Mouse (Mus musculus) liver, embryonic 14.5 days (tissue): ENCODE measurements around the gene Agap1. TPM values are rescaled to one million over a fixed set of nuclear protein-coding genes. Genes with fewer than 3 reads are reported as not detected.

Experiments used
- ATAC-seq: fragments of 200-750 bp; cut with Nextera tagmentation; 2 replicates; pipeline ENCODE4 v1.8.0; 2017; ENCODE audit warnings: moderate number of reproducible peaks, mild to moderate bottlenecking, moderate library complexity; ENCODE audit not compliant: insufficient read depth
- DNase-seq, 3 experiments: peaks; one replicate each; pipeline ENCODE4 v3.0.0-alpha.2; 2012 to 2013; ENCODE audit warnings: low read depth in 3 of 3, low spot score in 3 of 3
- H3K27ac ChIP-seq: fragments of 300-500 bp; sonication (generic); 2 replicates; pipeline ENCODE4 v1.5.1; 2014; ENCODE audit warnings: moderate library complexity, mild to moderate bottlenecking, control low read depth, inconsistent platforms
- H3K27me3 ChIP-seq: fragments of 300-500 bp; sonication (generic); 2 replicates; pipeline ENCODE4 v1.6.1; 2014; ENCODE audit warnings: mild to moderate bottlenecking, low read length, moderate library complexity; ENCODE audit not compliant: control insufficient read depth, insufficient read depth
- H3K36me3 ChIP-seq: fragments of 300-500 bp; sonication (generic); replicated peaks from 2 replicates; pipeline ENCODE4 v1.6.1; 2014; ENCODE audit warnings: low read depth; ENCODE audit not compliant: control insufficient read depth, insufficient read depth
- H3K4me1 ChIP-seq, 2 experiments: fragments of 200-500 bp in 1 of 2; fragments of 300-500 bp in 1 of 2; sonication (generic) in 1 of 2; replicated peaks; 2 replicates each; pipeline ENCODE4 v1.6.1; 2012 to 2014; ENCODE audit warnings: antibody characterized with exemption in 1 of 2, inconsistent platforms in 1 of 2, low read length in 1 of 2; ENCODE audit not compliant: control insufficient read depth in 2 of 2, insufficient read depth in 2 of 2
- H3K4me2 ChIP-seq: fragments of 300-500 bp; sonication (generic); 2 replicates; pipeline ENCODE4 v1.6.1; 2014; ENCODE audit warnings: low read depth, mild to moderate bottlenecking, control low read depth, moderate library complexity
- H3K4me3 ChIP-seq, 2 experiments: fragments of 200-500 bp in 1 of 2; fragments of 300-500 bp in 1 of 2; sonication (generic) in 1 of 2; 2 replicates each; pipeline ENCODE4 v1.5.1; 2012 to 2014; ENCODE audit warnings: low read depth in 2 of 2, low read length in 2 of 2, mild to moderate bottlenecking in 2 of 2, control low read depth in 1 of 2, inconsistent platforms in 1 of 2, moderate library complexity in 1 of 2; ENCODE audit not compliant: insufficient read depth in 1 of 2
- H3K9ac ChIP-seq: fragments of 300-500 bp; sonication (generic); replicated peaks from 2 replicates; pipeline ENCODE4 v1.6.1; 2014; ENCODE audit warnings: mild to moderate bottlenecking, control low read depth, moderate library complexity
- H3K9me3 ChIP-seq: fragments of 300-500 bp; sonication (generic); 2 replicates; pipeline ENCODE4 v1.6.1; 2016; ENCODE audit warnings: low read length, mixed read lengths; ENCODE audit not compliant: control insufficient read depth
- CTCF ChIP-seq: IDR thresholded peaks from 2 replicates; pipeline ENCODE4 v1.5.1; 2016; ENCODE audit warnings: antibody characterized with exemption, low read depth, control low read depth
- EP300 ChIP-seq: IDR thresholded peaks from 2 replicates; pipeline ENCODE4 v1.6.1; 2016; ENCODE audit warnings: antibody characterized with exemption, low read depth
- WGBS: fragments of 180-500 bp; shearing (Covaris S2); extraction: QIAGEN DNeasy Blood & Tissue Kit; methylation state at CpG from one replicate; pipeline ENCODE4 v1.1.7; 2014; ENCODE audit not compliant: insufficient replicate concordance; 5-methylcytosine and 5-hydroxymethylcytosine counted together
- polyA plus RNA-seq, 2 experiments: library from polyadenylated mRNA; depleted of rRNA in 1 of 2; stranded (reverse) in 1 of 2; unstranded in 1 of 2; fragments of >200 nt; fragmentation: Nextera tagmentation in 1 of 2; extraction: Ambion mirVana in 1 of 2; gene quantifications; 2 replicates each; pipeline versions ENCODE4 v1.2.1 to v1.2.3; 2012 to 2014

Gene Agap1
- polyA plus RNA-seq, 2 experiments = 1.1 TPM

GRCm38 (mm10) chr1:89541151-89541550, 86.5 kb downstream of the Agap1 start:
- WGBS = 85% methylated on average over 13 of the region's 13 CpGs
- Histone ChIP-seq H3K4me1 (peaks cover 0 to 2% of the 10 kb centered on the region in 2 experiments; a peak in 1 of 4 replicates), H3K36me3 (no peaks in the 10 kb centered on the region), H3K4me2 (no peak overlapping the region), H3K9me3 (no peaks in the 10 kb centered on the region), H3K27me3 (no peaks in the 10 kb centered on the region), H3K9ac (no peak overlapping the region), H3K4me3 (no peak overlapping the region), H3K27ac (no peak overlapping the region)
- ATAC-seq (no peak), DNase-seq (no peak)
- no peak for TF ChIP-seq CTCF
- TF ChIP-seq EP300 = no peak

DNA sequence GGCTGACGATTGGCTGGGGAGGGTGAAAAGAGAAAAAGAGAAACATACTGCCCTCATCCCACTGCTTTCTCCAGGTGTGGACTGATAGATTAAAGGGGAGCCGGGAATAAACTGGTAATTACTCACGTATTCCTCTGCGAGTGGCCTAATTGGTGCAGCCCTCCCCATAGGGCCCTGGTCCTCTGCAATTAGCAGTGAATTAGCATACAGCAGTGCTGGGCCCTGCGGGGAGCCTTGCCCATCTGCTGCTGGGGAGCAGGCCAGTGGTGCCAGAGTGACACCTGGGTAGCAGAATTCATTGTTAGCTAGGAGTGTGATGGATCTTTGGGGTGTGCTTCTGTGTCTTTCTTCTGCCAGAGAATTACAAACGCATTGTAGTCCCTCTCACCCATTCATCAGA, 87.9 kb downstream of the Agap1 start:
- H3K4me3 ChIP-seq = no peak overlapping the region
- H3K27me3 ChIP-seq = no peaks in the 10 kb centered on the region
- H3K36me3 ChIP-seq = no peaks in the 10 kb centered on the region
- 55% methylated on average over 6 of the region's 6 CpGs for WGBS
- H3K4me1 ChIP-seq = peaks cover 0 to 2% of the 10 kb centered on the region in 2 experiments; a peak in 1 of 4 replicates
- H3K9ac ChIP-seq = no peak overlapping the region
- H3K4me2 ChIP-seq = no peak overlapping the region
- no peak for DNase-seq
- ATAC-seq = no peak
- no peak overlapping the region for H3K27ac ChIP-seq
- TF ChIP-seq CTCF (no peak), EP300 (no peak)
- no peaks in the 10 kb centered on the region for H3K9me3 ChIP-seq

DNA sequence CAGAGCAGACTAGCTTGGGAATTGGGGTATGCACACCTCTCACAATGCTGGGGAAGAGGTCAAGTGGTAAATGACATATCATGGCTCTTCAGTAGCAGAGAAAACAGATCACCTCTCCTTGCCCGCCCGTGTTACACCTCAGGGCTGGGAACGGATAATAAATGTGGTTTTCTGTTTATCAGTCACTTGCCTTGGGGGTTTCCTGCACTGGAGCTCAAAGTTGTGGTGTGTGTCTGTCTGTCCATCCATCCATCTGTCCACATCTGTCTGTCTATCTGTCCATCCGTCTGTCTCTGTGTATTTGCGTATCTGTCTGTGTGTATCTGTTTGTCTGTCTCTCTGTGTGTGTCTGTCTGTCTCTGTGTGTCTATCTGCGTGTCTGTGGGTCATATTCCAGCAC, 88.7 kb downstream of the Agap1 start:
- H3K9ac ChIP-seq = no peak overlapping the region
- H3K27me3 ChIP-seq = no peaks in the 10 kb centered on the region
- DNase-seq (no peak), ATAC-seq (no peak)
- 23% methylated on average over 6 of the region's 6 CpGs for WGBS
- H3K4me1 ChIP-seq = no peaks in the 10 kb centered on the region
- TF ChIP-seq CTCF (no peak), EP300 (no peak)
- no peaks in the 10 kb centered on the region for H3K9me3 ChIP-seq
- no peak overlapping the region for H3K27ac ChIP-seq
- H3K36me3 ChIP-seq = no peaks in the 10 kb centered on the region
- no peak overlapping the region for H3K4me2 ChIP-seq
- H3K4me3 ChIP-seq = no peak overlapping the region

- ATAC-seq (no peak), DNase-seq (no peak)
- Histone ChIP-seq H3K36me3 (no peaks in the 10 kb centered on the region), H3K27ac (no peak overlapping the region), H3K9ac (no peak overlapping the region), H3K9me3 (no peaks in the 10 kb centered on the region), H3K4me2 (no peak overlapping the region), H3K4me3 (no peak overlapping the region), H3K4me1 (0 out of 4 replicates have a peak, but pooled peaks cover 0 to under 1% of the 10 kb centered on the region in 2 experiments), H3K27me3 (no peaks in the 10 kb centered on the region)
- TF ChIP-seq CTCF (no peak), EP300 (no peak)
- WGBS = 62% methylated on average over 4 of the region's 4 CpGs
Measured at GRCm38 (mm10) chr1:89544094-89544493, 89.5 kb downstream of the Agap1 start.

DNA sequence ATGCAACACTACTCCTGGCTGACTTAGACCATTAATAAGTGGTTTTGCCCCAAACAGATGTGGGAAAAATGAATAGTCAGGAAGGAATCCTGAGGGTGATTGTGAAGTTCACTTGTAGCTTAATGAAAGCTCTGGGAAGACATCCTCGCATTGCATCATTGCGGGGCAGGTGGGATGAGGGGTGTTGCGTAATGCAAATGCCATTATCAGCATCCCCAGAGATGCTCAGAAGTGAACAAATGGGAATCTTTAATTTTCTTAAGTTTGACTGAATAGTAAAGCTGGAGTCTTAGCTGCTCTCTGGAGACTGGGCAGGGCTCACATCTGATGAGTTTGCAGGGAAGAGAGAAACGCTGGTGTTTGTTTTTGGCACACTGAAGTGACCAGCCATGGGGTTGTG, 90.5 kb downstream of the Agap1 start:
- 70% methylated on average over 4 of the region's 4 CpGs for WGBS
- ATAC-seq (no peak), DNase-seq (no peak)
- H3K36me3 ChIP-seq = no peaks in the 10 kb centered on the region
- no peak overlapping the region for H3K9ac ChIP-seq
- no peaks in the 10 kb centered on the region for H3K9me3 ChIP-seq
- no peak overlapping the region for H3K4me2 ChIP-seq
- 0 out of 4 replicates have a peak, but pooled peaks cover 0 to 3% of the 10 kb centered on the region in 2 experiments for H3K4me1 ChIP-seq
- no peak overlapping the region for H3K27ac ChIP-seq
- H3K4me3 ChIP-seq = no peak overlapping the region
- no peaks in the 10 kb centered on the region for H3K27me3 ChIP-seq
- no peak for TF ChIP-seq EP300
- no peak for TF ChIP-seq CTCF
